Mouse (Mus musculus) forebrain, embryonic 10.5 days (tissue): Measurements from ENCODE around the gene Tmem200c. TPM values are rescaled to one million over a fixed set of nuclear protein-coding genes. Genes with fewer than 3 reads are reported as not detected.

Experiments used
- DNase-seq: peaks from one replicate; pipeline ENCODE4 v3.0.0-alpha.2; 2017; ENCODE audit warnings: low spot score; ENCODE audit errors: extremely low spot score
- H3K27ac ChIP-seq: fragments of 300-500 bp; sonication (generic); 2 replicates; pipeline ENCODE4 v1.5.1; 2016; ENCODE audit warnings: mild to moderate bottlenecking
- H3K27me3 ChIP-seq: fragments of 300-500 bp; sonication (generic); 2 replicates; pipeline ENCODE4 v1.6.1; 2016; ENCODE audit warnings: mild to moderate bottlenecking; ENCODE audit not compliant: poor library complexity, severe bottlenecking
- H3K36me3 ChIP-seq: fragments of 300-500 bp; sonication (generic); replicated peaks from 2 replicates; pipeline ENCODE4 v1.6.1; 2016; ENCODE audit warnings: mild to moderate bottlenecking, moderate library complexity
- H3K4me1 ChIP-seq: fragments of 300-500 bp; sonication (generic); 2 replicates; pipeline ENCODE4 v1.6.1; 2016
- H3K4me3 ChIP-seq: fragments of 300-500 bp; sonication (generic); 2 replicates; pipeline ENCODE4 v1.5.1; 2016; ENCODE audit warnings: mild to moderate bottlenecking, moderate library complexity
- H3K9me3 ChIP-seq: fragments of 300-500 bp; sonication (generic); 2 replicates; pipeline ENCODE4 v1.6.1; 2016; ENCODE audit warnings: mild to moderate bottlenecking, moderate library complexity
- WGBS: fragments of 180-500 bp; shearing (Covaris S2); methylation state at CpG from one replicate; pipeline ENCODE4 v1.1.7; 2016; 5-methylcytosine and 5-hydroxymethylcytosine counted together
- polyA plus RNA-seq: library from polyadenylated mRNA; unstranded; fragments of >200 nt; fragmentation: Nextera tagmentation; extraction: Ambion mirVana; gene quantifications from 2 replicates; pipeline ENCODE4 v1.2.1, GENCODE M21; 2016

Tmem200c gene
- polyA plus RNA-seq: 1.6 and 1.8 TPM in 2 replicates

GRCm38 (mm10) chr17:68826323-68826722, at the start of gene Tmem200c:
TSS of gene Tmem200c (plus strand) at chr17:68826623.
- H3K4me1 ChIP-seq: no peaks in the 10 kb centered on the region
- no peak for DNase-seq
- H3K4me3 ChIP-seq: no peak within 1 kb of the TSS
- no peaks in the 10 kb centered on the region for H3K27me3 ChIP-seq
- no peaks in the 10 kb centered on the region for H3K9me3 ChIP-seq
- no peaks in the 10 kb centered on the region for H3K36me3 ChIP-seq
- H3K27ac ChIP-seq: no peak within 1 kb of the TSS
- WGBS: 77% methylated on average over 6 of the region's 6 CpGs

DNA sequence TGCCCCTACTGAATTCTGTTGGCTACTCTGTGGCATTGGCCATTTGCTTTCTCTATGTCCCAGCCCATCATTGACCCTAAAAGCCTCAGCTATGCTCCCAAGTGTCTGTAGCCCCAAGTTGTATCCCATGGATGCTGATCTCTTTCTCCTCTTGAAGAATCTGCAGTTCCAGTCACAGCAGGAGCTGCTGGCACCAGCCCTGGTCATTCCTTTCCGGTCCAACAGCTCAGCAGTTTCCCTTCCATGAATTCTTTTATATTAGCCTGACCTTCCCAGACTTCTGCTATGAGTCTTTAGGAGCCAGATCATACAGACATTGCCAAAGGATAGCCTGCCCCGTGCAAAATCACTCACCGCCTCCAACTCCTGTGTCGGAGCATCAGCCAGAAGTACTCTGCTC, 32.7 kb upstream of the Tmem200c start:
- WGBS: 90% methylated on average over 4 of the region's 4 CpGs
- H3K9me3 ChIP-seq: no peaks in the 10 kb centered on the region
- H3K27ac ChIP-seq: no peak overlapping the region
- no peaks in the 10 kb centered on the region for H3K36me3 ChIP-seq
- no peak for DNase-seq
- H3K4me3 ChIP-seq: no peak overlapping the region
- no peaks in the 10 kb centered on the region for H3K27me3 ChIP-seq
- no peaks in the 10 kb centered on the region for H3K4me1 ChIP-seq

DNA sequence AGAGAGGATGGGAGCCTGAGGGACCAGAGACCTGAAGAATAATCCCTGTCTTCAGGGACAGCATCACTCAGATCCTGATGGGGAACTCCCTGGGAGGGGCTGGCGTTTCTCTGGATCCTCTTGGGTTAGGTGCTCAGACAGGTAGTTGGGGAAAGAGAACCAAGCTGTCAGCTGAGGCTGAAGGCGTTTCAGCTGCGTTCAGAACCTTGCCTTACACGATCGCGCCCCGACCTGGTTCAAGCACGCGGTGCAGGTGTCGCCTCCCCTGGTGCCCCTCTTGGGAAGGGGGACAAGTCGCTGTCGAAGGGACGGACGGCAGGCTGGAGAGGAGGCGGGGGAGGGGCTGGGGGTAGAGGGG, 10.2 kb downstream of the Tmem200c start:
- Histone ChIP-seq H3K4me3 (peak overlapping the region; percentile 69), H3K27ac (peak overlapping the region; percentile 88), H3K27me3 (peaks cover 73% of the 10 kb centered on the region), H3K36me3 (no peaks in the 10 kb centered on the region), H3K4me1 (peaks cover 40% of the 10 kb centered on the region), H3K9me3 (no peaks in the 10 kb centered on the region)
- under 1% methylated on average over 15 of the region's 15 CpGs for WGBS
- DNase-seq: no peak

- Histone ChIP-seq H3K4me3 (peak overlapping the region; percentile 69), H3K36me3 (no peaks in the 10 kb centered on the region), H3K4me1 (peaks cover 46% of the 10 kb centered on the region), H3K27ac (peak overlapping the region; percentile 88), H3K9me3 (no peaks in the 10 kb centered on the region), H3K27me3 (peaks cover 79% of the 10 kb centered on the region)
- DNase-seq: peak; percentile 76
- under 1% methylated on average over 70 of the region's 72 CpGs for WGBS
These were observed 10.8 kb downstream of the Tmem200c start for GRCm38 (mm10) chr17:68837013-68837858.

GRCm38 (mm10) chr17:68837859-68838194, 11.4 kb downstream of the Tmem200c start:
- Histone ChIP-seq H3K36me3 (no peaks in the 10 kb centered on the region), H3K27me3 (peaks cover 85% of the 10 kb centered on the region), H3K9me3 (no peaks in the 10 kb centered on the region), H3K4me3 (peak overlapping the region; percentile 69), H3K27ac (peak overlapping the region; percentile 88), H3K4me1 (peaks cover 46% of the 10 kb centered on the region)
- 7% methylated on average over 4 of the region's 4 CpGs for WGBS
- DNase-seq: no peak

DNA sequence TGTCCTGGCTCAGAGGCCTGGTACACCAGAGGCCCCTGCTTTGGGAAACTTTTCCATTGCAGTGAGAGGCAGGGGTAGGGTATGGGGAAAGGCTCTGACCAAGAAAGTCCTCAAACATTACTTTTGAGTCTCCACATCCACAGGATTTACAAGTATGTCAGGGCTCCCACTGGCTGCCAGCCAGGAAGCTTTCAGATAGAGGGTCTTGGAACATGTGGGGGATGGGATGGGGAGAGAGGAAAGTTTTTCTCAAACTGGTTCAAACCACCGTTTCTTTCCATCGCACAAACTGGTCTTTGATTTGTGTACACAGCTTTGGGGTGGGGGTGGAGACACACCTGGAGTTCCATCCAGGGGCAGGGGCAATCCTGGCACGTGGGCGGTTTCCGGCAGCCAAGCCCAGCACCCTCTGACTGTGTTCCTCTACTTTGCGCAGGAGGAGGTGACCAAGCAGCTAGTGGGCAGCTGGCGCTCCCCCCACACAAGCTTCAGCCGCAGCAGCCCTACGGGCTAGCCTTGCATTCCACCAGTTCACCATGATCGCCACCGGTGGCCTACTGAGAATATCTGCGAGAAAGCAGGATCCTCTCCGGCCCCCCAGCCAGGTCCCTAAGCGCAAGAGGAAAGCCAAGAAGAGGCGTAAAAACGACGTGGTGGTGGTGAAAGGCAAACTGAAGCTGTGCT, 13.6 kb downstream of the Tmem200c start:
- Histone ChIP-seq H3K9me3 (no peaks in the 10 kb centered on the region), H3K27ac (no peak overlapping the region), H3K4me1 (peaks cover 46% of the 10 kb centered on the region), H3K27me3 (peaks cover 82% of the 10 kb centered on the region), H3K4me3 (no peak overlapping the region), H3K36me3 (no peaks in the 10 kb centered on the region)
- WGBS: 15% methylated on average over 17 of the region's 17 CpGs
- DNase-seq: peak; percentile 16

- Histone ChIP-seq H3K9me3 (no peaks in the 10 kb centered on the region), H3K36me3 (no peaks in the 10 kb centered on the region), H3K4me3 (peak overlapping the region; percentile 65), H3K4me1 (peaks cover 46% of the 10 kb centered on the region), H3K27me3 (peaks cover 77% of the 10 kb centered on the region), H3K27ac (no peak overlapping the region)
- WGBS: 12% methylated on average over 10 of the region's 10 CpGs
- DNase-seq: no peak
These were observed 14.1 kb downstream of the Tmem200c start for GRCm38 (mm10) chr17:68840572-68840939.

GRCm38 (mm10) chr17:68841097-68841891, 14.9 kb downstream of the Tmem200c start:
- peak overlapping the region; percentile 65 for H3K4me3 ChIP-seq
- H3K36me3 ChIP-seq: no peaks in the 10 kb centered on the region
- WGBS: under 1% methylated on average over 68 of the region's 75 CpGs
- H3K9me3 ChIP-seq: no peaks in the 10 kb centered on the region
- peak; percentile 61 for DNase-seq
- peak overlapping the region; percentile 77 for H3K27ac ChIP-seq
- H3K27me3 ChIP-seq: peaks cover 70% of the 10 kb centered on the region
- H3K4me1 ChIP-seq: peaks cover 43% of the 10 kb centered on the region

DNA sequence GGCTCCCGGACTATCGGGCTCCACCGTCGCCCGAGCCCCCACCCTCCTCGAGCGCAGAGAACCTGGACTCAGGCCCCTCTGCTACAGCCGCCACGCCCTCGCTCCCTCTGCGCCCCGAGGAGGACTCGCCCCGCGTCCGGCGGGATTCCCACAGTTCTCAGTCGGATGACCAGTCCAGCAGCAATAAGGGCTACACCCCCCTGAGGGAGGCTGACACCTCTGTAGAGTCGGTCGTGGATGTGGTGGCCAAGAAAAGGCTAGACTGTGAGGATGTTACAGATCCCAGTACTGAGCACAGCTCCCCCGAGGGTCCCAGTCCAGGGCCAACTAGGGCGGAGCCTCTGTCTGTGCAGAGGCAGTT, 15.4 kb downstream of the Tmem200c start:
- Histone ChIP-seq H3K27me3 (peaks cover 64% of the 10 kb centered on the region), H3K4me1 (peaks cover 37% of the 10 kb centered on the region), H3K27ac (peak overlapping the region; percentile 77), H3K4me3 (peak overlapping the region; percentile 65), H3K9me3 (no peaks in the 10 kb centered on the region), H3K36me3 (no peaks in the 10 kb centered on the region)
- WGBS: 2% methylated on average over 22 of the region's 22 CpGs
- no peak for DNase-seq

- Histone ChIP-seq H3K4me1 (peaks cover 13% of the 10 kb centered on the region), H3K27me3 (peaks cover 23% of the 10 kb centered on the region), H3K36me3 (no peaks in the 10 kb centered on the region), H3K4me3 (no peak overlapping the region), H3K27ac (no peak overlapping the region), H3K9me3 (no peaks in the 10 kb centered on the region)
- no peak for DNase-seq
- 91% methylated on average over 5 of the region's 5 CpGs for WGBS
These were observed 19.5 kb downstream of the Tmem200c start for GRCm38 (mm10) chr17:68845931-68846330.

GRCm38 (mm10) chr17:68848739-68849138, 22.3 kb downstream of the Tmem200c start:
- no peak overlapping the region for H3K27ac ChIP-seq
- 87% methylated on average over 6 of the region's 6 CpGs for WGBS

GRCm38 (mm10) chr17:68852171-68852966, 25.9 kb downstream of the Tmem200c start:
- H3K4me1 ChIP-seq: no peaks in the 10 kb centered on the region
- no peak overlapping the region for H3K4me3 ChIP-seq
- H3K36me3 ChIP-seq: no peaks in the 10 kb centered on the region
- WGBS: 84% methylated on average over 7 of the region's 7 CpGs
- DNase-seq: no peak
- no peaks in the 10 kb centered on the region for H3K27me3 ChIP-seq
- no peak overlapping the region for H3K27ac ChIP-seq
- no peaks in the 10 kb centered on the region for H3K9me3 ChIP-seq

More at GRCm38 (mm10) chr17:68848739-68849138, 22.3 kb downstream of the Tmem200c start:
- no peak for DNase-seq
- no peak overlapping the region for H3K4me3 ChIP-seq
- H3K9me3 ChIP-seq: no peaks in the 10 kb centered on the region
- no peaks in the 10 kb centered on the region for H3K36me3 ChIP-seq
- no peaks in the 10 kb centered on the region for H3K27me3 ChIP-seq
- no peaks in the 10 kb centered on the region for H3K4me1 ChIP-seq
